Comparison of ENCODE assay signal across 8 mouse cellular contexts in genomic region chr9:50452303-50452775, GRCm38 (mm10). TPM values are rescaled to one million over a fixed set of nuclear protein-coding genes. Genes with fewer than 3 reads are reported as not detected.
DNase-seq lines count a peak whose midpoint lies in the region; ATAC-seq and TF ChIP-seq lines count a peak whose summit lies in the region.

No protein-coding gene starts in this region.

- H3K9me3 ChIP-seq in hindbrain, postnatal 0 days (ENCODE audit: low read length): no peaks in the 10 kb centered on the region

- peak overlapping the region; percentile 43 for H3K4me2 ChIP-seq in hindbrain, postnatal 0 days (ENCODE audit: low read depth, low read length)

- H3K27me3 ChIP-seq in hindbrain, postnatal 0 days (ENCODE audit: insufficient read depth, low read length): no peaks in the 10 kb centered on the region

- no peaks in the 10 kb centered on the region for H3K36me3 ChIP-seq in hindbrain, postnatal 0 days (ENCODE audit: insufficient read depth, low read length)

- peak; percentile 79 for ATAC-seq in hindbrain, postnatal 0 days

- H3K27ac ChIP-seq in hindbrain, postnatal 0 days: peak overlapping the region; percentile 87

- peaks cover 3% of the 10 kb centered on the region; the same call in 1 of the 2 replicates for H3K4me1 ChIP-seq in hindbrain, postnatal 0 days (ENCODE audit: insufficient read depth, low read length)

- H3K9ac ChIP-seq in hindbrain, postnatal 0 days (replicated peaks; ENCODE audit: low read length): peak overlapping the region; percentile 24; the same call in 1 of the 2 replicates

- peak; percentile 73 for DNase-seq in WW6 (ENCODE audit: low read depth, low spot score)
- DNase-seq in cerebellum, postnatal 36 days: peak; percentile 85 to 89
- DNase-seq in gastrocnemius, adult 18-20 months (ENCODE audit: low spot score): peak; percentile 75
- DNase-seq in hindbrain, postnatal 0 days (ENCODE audit: low spot score): peak; percentile 96
- peak; percentile 90 to 92 for DNase-seq in left cerebral cortex, adult 18-20 months (ENCODE audit: low spot score in 2 of 2)
- DNase-seq in lung, postnatal 4 days: peak; percentile 87 to 93
- DNase-seq in retina, postnatal 7 days (ENCODE audit: low read depth, low spot score): peak; percentile 89
- peak; percentile 58 for DNase-seq in urinary bladder, postnatal 10 days (ENCODE audit: low spot score)

- WGBS in hindbrain, postnatal 0 days: 11% methylated on average over 10 of the region's 10 CpGs

- peak; percentile 100 for TF ChIP-seq CTCF in hindbrain, postnatal 0 days (IDR thresholded peaks at IDR 0.05; ENCODE audit: low read depth)

- peak overlapping the region; percentile 6; the same call in 1 of the 2 replicates for H3K4me3 ChIP-seq in hindbrain, postnatal 0 days (ENCODE audit: low read length)

RNA-seq across cellular contexts. Expression of gene Plet1, which starts 42.0 kb away (rescaled TPM):
- not detected for total RNA-seq in gastrocnemius, adult 18-20 months (2021)
- total RNA-seq in hindbrain, postnatal 0 days (2014; rRNA removed): 0.37 TPM in 1 of 2 replicates, not detected in the other
- 0.86 and 1.0 TPM in 2 replicates for polyA plus RNA-seq in hindbrain, postnatal 0 days (2015; fragmentation: Nextera tagmentation; extraction: Ambion mirVana)
- total RNA-seq in left cerebral cortex, adult 18-20 months (2021): not detected

Comparison
In these comparisons a context has a peak if more than half of its experiments do, and no peak if none do; other contexts are left out.
1. Peak in every context shown above with its lines: DNase-seq, ATAC-seq, H3K4me3 ChIP-seq and H3K27ac ChIP-seq.